Mouse (Mus musculus) liver, embryonic 14.5 days (tissue): Measurements from ENCODE around the gene Leng8. TPM values are rescaled to one million over a fixed set of nuclear protein-coding genes. Genes with fewer than 3 reads are reported as not detected.

Experiments
- ATAC-seq: fragments of 200-750 bp; cut with Nextera tagmentation; 2 replicates; pipeline ENCODE4 v1.8.0; 2017; ENCODE audit warnings: moderate number of reproducible peaks, mild to moderate bottlenecking, moderate library complexity; ENCODE audit not compliant: insufficient read depth
- DNase-seq, 3 experiments: peaks; one replicate each; pipeline ENCODE4 v3.0.0-alpha.2; 2012 to 2013; ENCODE audit warnings: low read depth in 3 of 3, low spot score in 3 of 3
- H3K27ac ChIP-seq: fragments of 300-500 bp; sonication (generic); 2 replicates; pipeline ENCODE4 v1.5.1; 2014; ENCODE audit warnings: moderate library complexity, mild to moderate bottlenecking, control low read depth, inconsistent platforms
- H3K27me3 ChIP-seq: fragments of 300-500 bp; sonication (generic); 2 replicates; pipeline ENCODE4 v1.6.1; 2014; ENCODE audit warnings: mild to moderate bottlenecking, low read length, moderate library complexity; ENCODE audit not compliant: control insufficient read depth, insufficient read depth
- H3K36me3 ChIP-seq: fragments of 300-500 bp; sonication (generic); replicated peaks from 2 replicates; pipeline ENCODE4 v1.6.1; 2014; ENCODE audit warnings: low read depth; ENCODE audit not compliant: control insufficient read depth, insufficient read depth
- H3K4me1 ChIP-seq, 2 experiments: fragments of 200-500 bp in 1 of 2; fragments of 300-500 bp in 1 of 2; sonication (generic) in 1 of 2; replicated peaks; 2 replicates each; pipeline ENCODE4 v1.6.1; 2012 to 2014; ENCODE audit warnings: antibody characterized with exemption in 1 of 2, inconsistent platforms in 1 of 2, low read length in 1 of 2; ENCODE audit not compliant: control insufficient read depth in 2 of 2, insufficient read depth in 2 of 2
- H3K4me2 ChIP-seq: fragments of 300-500 bp; sonication (generic); 2 replicates; pipeline ENCODE4 v1.6.1; 2014; ENCODE audit warnings: low read depth, mild to moderate bottlenecking, control low read depth, moderate library complexity
- H3K4me3 ChIP-seq, 2 experiments: fragments of 200-500 bp in 1 of 2; fragments of 300-500 bp in 1 of 2; sonication (generic) in 1 of 2; 2 replicates each; pipeline ENCODE4 v1.5.1; 2012 to 2014; ENCODE audit warnings: low read depth in 2 of 2, low read length in 2 of 2, mild to moderate bottlenecking in 2 of 2, control low read depth in 1 of 2, inconsistent platforms in 1 of 2, moderate library complexity in 1 of 2; ENCODE audit not compliant: insufficient read depth in 1 of 2
- H3K9ac ChIP-seq: fragments of 300-500 bp; sonication (generic); replicated peaks from 2 replicates; pipeline ENCODE4 v1.6.1; 2014; ENCODE audit warnings: mild to moderate bottlenecking, control low read depth, moderate library complexity
- H3K9me3 ChIP-seq: fragments of 300-500 bp; sonication (generic); 2 replicates; pipeline ENCODE4 v1.6.1; 2016; ENCODE audit warnings: low read length, mixed read lengths; ENCODE audit not compliant: control insufficient read depth
- CTCF ChIP-seq: IDR thresholded peaks from 2 replicates; pipeline ENCODE4 v1.5.1; 2016; ENCODE audit warnings: antibody characterized with exemption, low read depth, control low read depth
- EP300 ChIP-seq: IDR thresholded peaks from 2 replicates; pipeline ENCODE4 v1.6.1; 2016; ENCODE audit warnings: antibody characterized with exemption, low read depth
- WGBS: fragments of 180-500 bp; shearing (Covaris S2); extraction: QIAGEN DNeasy Blood & Tissue Kit; methylation state at CpG from one replicate; pipeline ENCODE4 v1.1.7; 2014; ENCODE audit not compliant: insufficient replicate concordance; 5-methylcytosine and 5-hydroxymethylcytosine counted together
- polyA plus RNA-seq, 2 experiments: library from polyadenylated mRNA; depleted of rRNA in 1 of 2; stranded (reverse) in 1 of 2; unstranded in 1 of 2; fragments of >200 nt; fragmentation: Nextera tagmentation in 1 of 2; extraction: Ambion mirVana in 1 of 2; gene quantifications; 2 replicates each; pipeline versions ENCODE4 v1.2.1 to v1.2.3; 2012 to 2014

The Leng8 gene
- polyA plus RNA-seq, 2 experiments = 12.5 to 52.6 TPM

GRCm38 (mm10) chr7:4146241-4147180 is 9.7 kb downstream of the Leng8 start:
- Histone ChIP-seq H3K4me1 (peaks cover 3 to 7% of the 10 kb centered on the region in 2 experiments), H3K27ac (no peak overlapping the region), H3K27me3 (0 out of 2 replicates have a peak, but pooled peaks cover 3% of the 10 kb centered on the region), H3K9ac (no peak overlapping the region), H3K36me3 (peaks cover 65% of the 10 kb centered on the region), H3K4me3 (no peak overlapping the region), H3K4me2 (no peak overlapping the region), H3K9me3 (no peaks in the 10 kb centered on the region)
- no peak for DNase-seq
- ATAC-seq = no peak
- no peak for TF ChIP-seq EP300
- no peak for TF ChIP-seq CTCF
- WGBS = 78% methylated on average over 23 of the region's 23 CpGs

DNA sequence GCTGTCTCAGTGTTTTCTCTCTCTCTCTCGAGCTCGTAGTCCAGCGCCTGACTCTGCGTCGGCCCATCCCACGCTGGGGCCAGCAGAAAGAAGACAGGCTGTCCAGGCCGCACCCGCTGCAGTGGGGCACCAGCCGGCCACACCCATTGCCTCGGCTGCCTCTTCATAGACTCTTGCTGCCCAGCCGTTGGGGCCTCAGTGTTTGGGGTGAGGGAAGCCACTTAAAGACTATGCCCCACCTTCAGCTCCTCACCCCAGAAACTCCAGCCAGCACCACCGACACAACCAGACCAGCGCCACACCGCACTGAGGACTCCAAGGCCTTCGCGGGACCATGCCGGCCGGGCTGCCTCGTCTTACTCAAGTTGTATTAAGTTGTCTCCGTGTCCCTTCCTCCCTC is 10.5 kb downstream of the Leng8 start:
- no peak overlapping the region for H3K9ac ChIP-seq
- 64% methylated on average over 20 of the region's 20 CpGs for WGBS
- peaks cover 3 to 7% of the 10 kb centered on the region in 2 experiments for H3K4me1 ChIP-seq
- H3K27me3 ChIP-seq = 0 out of 2 replicates have a peak, but pooled peaks cover 3% of the 10 kb centered on the region
- no peak for TF ChIP-seq EP300
- no peak for TF ChIP-seq CTCF
- H3K4me2 ChIP-seq = no peak overlapping the region
- DNase-seq (no peak), ATAC-seq (no peak)
- H3K27ac ChIP-seq = no peak overlapping the region
- H3K36me3 ChIP-seq = peaks cover 56% of the 10 kb centered on the region
- H3K9me3 ChIP-seq = no peaks in the 10 kb centered on the region
- no peak overlapping the region for H3K4me3 ChIP-seq

DNA sequence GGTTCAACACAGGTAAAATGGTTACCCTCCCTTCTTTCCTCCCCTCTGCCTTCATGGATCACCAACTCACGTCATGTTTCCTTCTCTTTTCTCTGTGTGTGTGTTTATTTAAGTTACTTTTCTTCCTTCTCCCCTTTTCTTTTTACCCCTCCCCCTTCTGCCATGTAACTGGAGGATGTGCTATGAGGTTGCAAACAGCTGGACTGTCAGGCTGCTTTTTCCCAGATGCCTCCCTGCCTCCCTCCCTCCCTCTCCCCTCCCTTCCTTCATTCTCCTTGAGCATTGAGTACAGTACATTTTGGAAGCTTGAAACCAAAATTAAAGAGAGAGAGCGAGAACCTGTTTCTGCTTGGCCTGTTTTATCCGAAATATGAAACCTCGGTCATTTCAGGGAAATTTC is 11.0 kb downstream of the Leng8 start:
- Histone ChIP-seq H3K36me3 (peaks cover 52% of the 10 kb centered on the region), H3K27ac (no peak overlapping the region), H3K27me3 (0 out of 2 replicates have a peak, but pooled peaks cover 3% of the 10 kb centered on the region), H3K9ac (no peak overlapping the region), H3K4me2 (peak overlapping the region; percentile 94), H3K9me3 (no peaks in the 10 kb centered on the region), H3K4me1 (peaks cover 3 to 7% of the 10 kb centered on the region in 2 experiments), H3K4me3 (no peak overlapping the region)
- no peak for ATAC-seq
- DNase-seq = no peak
- WGBS = 82% methylated on average over 4 of the region's 4 CpGs
- TF ChIP-seq CTCF (no peak), EP300 (no peak)

DNA sequence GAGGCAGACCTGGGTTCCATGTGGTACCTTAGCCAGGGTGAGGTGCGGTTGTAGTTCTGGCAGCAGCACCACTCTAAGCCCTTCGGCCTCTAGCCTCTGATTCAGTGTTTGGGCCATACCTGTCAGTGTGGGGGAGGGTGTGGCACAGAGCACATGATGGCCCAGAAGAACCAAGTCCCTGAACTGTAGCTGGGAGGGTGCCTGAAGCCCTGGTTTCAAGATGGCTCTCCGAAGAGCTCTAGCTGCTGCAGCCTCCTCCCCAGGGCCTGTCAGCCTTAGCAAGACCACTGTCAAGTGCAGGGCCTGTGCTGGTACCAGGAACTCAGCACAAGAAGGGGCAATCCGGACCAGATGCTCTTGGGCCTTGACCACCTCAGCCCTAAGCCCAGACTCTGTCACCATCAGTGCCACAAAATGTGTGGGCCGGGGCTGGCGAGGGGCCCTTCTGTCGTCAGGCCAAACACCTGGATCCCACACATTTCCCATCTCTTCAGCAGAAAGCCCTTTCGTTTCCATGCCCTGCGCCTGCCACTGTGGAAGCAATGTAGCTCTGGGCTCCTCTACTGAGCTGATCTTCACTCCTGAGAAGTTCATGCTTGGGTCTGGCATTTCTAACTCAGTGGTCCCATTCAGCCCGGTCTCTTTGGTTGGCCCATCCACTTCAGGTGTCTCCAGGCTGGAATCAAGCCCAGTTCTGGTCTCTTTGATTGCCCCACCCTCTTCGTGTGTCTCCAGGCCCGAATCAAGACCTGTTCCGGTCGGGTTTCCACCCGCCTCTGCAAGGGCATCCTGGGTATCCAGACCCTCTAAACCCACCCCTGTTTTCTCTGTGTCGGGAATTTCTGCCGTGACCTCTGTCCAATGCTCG is 11.7 kb downstream of the Leng8 start:
- DNase-seq = no peak
- peak overlapping the region; percentile 94 for H3K4me2 ChIP-seq
- peak overlapping the region; percentile 68 for H3K9ac ChIP-seq
- 0 out of 2 replicates have a peak, but pooled peaks cover 3% of the 10 kb centered on the region for H3K27me3 ChIP-seq
- TF ChIP-seq CTCF = no peak
- 33% methylated on average over 18 of the region's 18 CpGs for WGBS
- no peaks in the 10 kb centered on the region for H3K9me3 ChIP-seq
- H3K4me1 ChIP-seq = peaks cover 3 to 7% of the 10 kb centered on the region in 2 experiments
- H3K4me3 ChIP-seq = peak overlapping the region; percentile 75 to 82
- peak; percentile 8; the same call in 1 of the 2 replicates for ATAC-seq
- peaks cover 44% of the 10 kb centered on the region for H3K36me3 ChIP-seq
- H3K27ac ChIP-seq = peak overlapping the region; percentile 67
